Mouse (Mus musculus): ENCODE measurements around the gene Olfr680-ps1. TPM values are rescaled to one million over a fixed set of nuclear protein-coding genes. Genes with fewer than 3 reads are reported as not detected.
"Not testable (repeated sequence)": the region's sequence is repeated elsewhere in the genome, so short reads cannot be mapped to it uniquely, and the experiment has no call there.

Olfr680-ps1 gene
- total RNA-seq (2021): not detected

- DNase-seq; intact Hi-C loops (cut with DNase I): not testable (repeated sequence)
Measured at GRCm38 (mm10) chr7:105092717-105093116, at the start of gene Olfr680-ps1. Gene Olfr680-ps1 (minus strand): TSS chr7:105092817.

- intact Hi-C loops (cut with DNase I): no loop called here
- no peak for DNase-seq
Measured at GRCm38 (mm10) chr7:105141275-105141674, 48.7 kb upstream of the Olfr680-ps1 start.

GRCm38 (mm10) chr7:105116536-105116935 is 23.9 kb upstream of the Olfr680-ps1 start, which contains the start of gene Olfr681:
Gene Olfr681 (plus strand): TSS chr7:105116836.
- no peak for DNase-seq
- intact Hi-C loops (cut with DNase I): no loop called here

GRCm38 (mm10) chr7:105080905-105081304 is 11.7 kb downstream of the Olfr680-ps1 start, which contains the start of gene Olfr679:
Gene Olfr679 (plus strand): TSS chr7:105081205.
- intact Hi-C loops (cut with DNase I): no loop called here
- no peak for DNase-seq

GRCm38 (mm10) chr7:105064175-105064574 is 28.4 kb downstream of the Olfr680-ps1 start, which contains the start of gene Olfr678:
Gene Olfr678 (plus strand): TSS chr7:105064475.
- intact Hi-C loops (cut with DNase I): no loop called here
- DNase-seq: no peak

- DNase-seq: no peak
- intact Hi-C loops (cut with DNase I): no loop called here
Measured at GRCm38 (mm10) chr7:105058951-105059350, 33.7 kb downstream of the Olfr680-ps1 start.

Other genes with a start within 250 kb of the Olfr680-ps1 start
- not detected for gene Usp17la, start 235.8 kb downstream of the Olfr680-ps1 start, total RNA-seq (2021)
- not detected for gene Olfr665, start 214.8 kb downstream of the Olfr680-ps1 start, total RNA-seq (2021)
- not detected for gene Olfr666, start 196.9 kb downstream of the Olfr680-ps1 start, total RNA-seq (2021)
- not detected for gene Olfr667, start 171.3 kb downstream of the Olfr680-ps1 start, total RNA-seq (2021)
- not detected for gene Olfr668, start 164.8 kb downstream of the Olfr680-ps1 start, total RNA-seq (2021)
- not detected for gene Olfr669, start 158.6 kb downstream of the Olfr680-ps1 start, total RNA-seq (2021)
- gene Olfr670, start 130.2 kb downstream of the Olfr680-ps1 start, total RNA-seq (2021): not detected
- gene Olfr671, start 113.7 kb downstream of the Olfr680-ps1 start, total RNA-seq (2021): not detected
- gene Olfr672, start 90.8 kb downstream of the Olfr680-ps1 start, total RNA-seq (2021): not detected
- not detected for gene Olfr675, start 64.4 kb downstream of the Olfr680-ps1 start, total RNA-seq (2021)
- not detected for gene Olfr676, start 60.1 kb downstream of the Olfr680-ps1 start, total RNA-seq (2021)
- gene Olfr677, start 41.4 kb downstream of the Olfr680-ps1 start, total RNA-seq (2021): not detected
- not detected for gene Olfr678, start 28.3 kb downstream of the Olfr680-ps1 start, total RNA-seq (2021)
- not detected for gene Olfr679, start 11.6 kb downstream of the Olfr680-ps1 start, total RNA-seq (2021)
- gene Olfr681, start 24.0 kb upstream of the Olfr680-ps1 start, total RNA-seq (2021): not detected
- gene Olfr683, start 54.2 kb upstream of the Olfr680-ps1 start, total RNA-seq (2021): not detected
- gene Olfr684, start 70.8 kb upstream of the Olfr680-ps1 start, total RNA-seq (2021): not detected
- gene Olfr685, start 93.2 kb upstream of the Olfr680-ps1 start, total RNA-seq (2021): not detected
- gene Olfr686, start 114.7 kb upstream of the Olfr680-ps1 start, total RNA-seq (2021): not detected
- not detected for gene Olfr688, start 195.3 kb upstream of the Olfr680-ps1 start, total RNA-seq (2021)
- gene Olfr689, start 218.3 kb upstream of the Olfr680-ps1 start, total RNA-seq (2021): not detected
- gene Olfr690, start 241.3 kb upstream of the Olfr680-ps1 start, total RNA-seq (2021): not detected
- under 1 TPM in 1 of 2 experiments, not detected in 1; 0.11 TPM for gene Olfr691, start 249.5 kb upstream of the Olfr680-ps1 start, total RNA-seq (2021)

Data from heart, postnatal 36 days (tissue).